Mouse (Mus musculus): ENCODE measurements at regions not wholly inside any gene's neighbourhood (a gene's known extent, or its start where the extent isn't known, plus 50 kb on each side); places are given as distances from the start of the nearest gene placed in this dataset.

DNA sequence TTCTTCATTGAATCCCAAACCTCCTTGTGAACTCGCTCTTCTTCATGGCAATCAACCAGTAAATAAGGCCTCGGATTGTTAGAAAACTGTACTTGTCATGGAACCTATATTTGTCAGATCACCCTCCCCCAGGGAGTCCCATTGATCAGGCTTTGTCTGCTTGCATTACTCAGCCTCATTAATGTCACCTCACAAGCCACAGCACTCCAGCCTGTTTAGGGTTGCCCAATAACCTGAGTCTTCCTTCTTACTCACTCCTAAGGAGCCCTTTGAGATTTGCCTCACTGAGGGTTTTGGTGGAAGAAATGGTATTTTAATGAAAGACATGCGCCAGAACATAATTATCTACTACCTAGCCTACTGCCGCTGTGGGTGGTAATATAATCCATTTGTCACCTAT, 510.3 kb upstream of the Cblb start:
- no peak for TF ChIP-seq CTCF (IDR thresholded peaks at IDR 0.05)
- TF ChIP-seq EP300 (IDR thresholded peaks at IDR 0.05; ENCODE audit: insufficient read depth, low read depth, low read length), result no peak
- TF ChIP-seq POLR2A (IDR thresholded peaks at IDR 0.05; ENCODE audit: insufficient read depth, low read depth, low read length), result no peak
